Mouse (Mus musculus) liver, embryonic 14.5 days (tissue): ENCODE results near the gene Josd1.

Source experiments
- CTCF ChIP-seq: IDR thresholded peaks from 2 replicates; pipeline ENCODE4 v1.5.1; 2016; ENCODE audit warnings: antibody characterized with exemption, low read depth, control low read depth
- EP300 ChIP-seq: IDR thresholded peaks from 2 replicates; pipeline ENCODE4 v1.6.1; 2016; ENCODE audit warnings: antibody characterized with exemption, low read depth

DNA sequence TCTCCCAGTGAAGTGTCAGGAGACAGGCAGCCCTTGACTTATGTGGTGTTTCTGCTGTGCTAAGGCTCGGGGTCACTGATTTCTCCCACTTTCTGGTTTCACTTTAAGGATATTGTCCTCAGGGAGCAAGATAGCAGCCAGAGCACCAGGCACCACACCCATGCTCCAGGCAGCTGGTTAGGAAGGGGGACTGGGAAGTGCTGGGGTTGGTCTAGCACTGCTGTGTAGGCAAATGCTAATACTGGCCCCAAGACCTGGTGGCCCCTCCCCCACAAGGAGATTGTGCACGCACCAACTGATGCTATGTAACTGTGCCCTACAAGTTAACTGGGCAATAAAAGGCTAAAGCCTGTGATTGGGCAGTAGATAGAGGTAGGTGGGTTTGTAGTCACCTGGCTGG, 57.2 kb downstream of the Josd1 start:
- TF ChIP-seq CTCF, result no peak
- TF ChIP-seq EP300, result no peak
